Mouse (Mus musculus): Measurements from ENCODE around the gene Camk1d.

Camk1d gene

DNA sequence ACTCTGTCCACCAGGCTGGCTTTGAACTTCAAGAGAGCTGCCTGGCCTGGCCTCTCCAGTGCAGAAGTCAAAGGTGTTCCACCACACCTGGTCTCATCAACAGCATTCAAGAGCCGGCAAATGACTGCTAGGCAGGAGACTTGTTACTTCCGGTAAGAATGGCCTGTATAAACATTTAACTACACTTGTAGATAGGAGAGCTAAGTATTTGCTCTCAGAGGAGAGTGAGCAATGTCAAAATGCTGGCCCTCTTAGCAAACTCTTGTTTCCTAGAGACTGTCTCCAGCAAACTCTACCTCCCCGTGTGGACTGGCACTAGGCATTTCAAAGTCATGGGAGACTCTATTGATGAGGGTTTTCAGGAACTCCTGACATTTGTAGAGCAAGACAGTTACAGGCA is 56.3 kb downstream of the Camk1d start:
- DNase-seq: no peak

DNA sequence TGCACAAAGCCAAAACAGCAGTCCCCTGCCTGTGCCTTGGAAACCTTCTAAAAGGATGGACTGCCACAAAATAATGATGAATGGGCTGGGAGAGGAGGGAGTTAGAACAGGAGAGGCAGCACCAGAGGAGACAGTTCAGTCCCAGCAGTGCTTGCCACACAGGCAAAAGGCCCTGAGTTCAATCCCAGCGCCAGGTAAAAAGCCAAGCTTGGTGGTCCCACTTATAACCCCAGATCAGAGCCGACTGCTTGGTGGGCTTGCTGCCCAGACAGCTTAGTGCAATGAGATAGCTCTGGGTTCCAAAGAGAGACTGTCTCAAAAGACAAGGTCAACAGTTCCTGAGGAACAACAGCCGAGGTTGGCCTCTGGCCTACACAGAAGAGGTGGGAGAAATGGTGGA is 58.0 kb downstream of the Camk1d start:
- no peak for DNase-seq

DNA sequence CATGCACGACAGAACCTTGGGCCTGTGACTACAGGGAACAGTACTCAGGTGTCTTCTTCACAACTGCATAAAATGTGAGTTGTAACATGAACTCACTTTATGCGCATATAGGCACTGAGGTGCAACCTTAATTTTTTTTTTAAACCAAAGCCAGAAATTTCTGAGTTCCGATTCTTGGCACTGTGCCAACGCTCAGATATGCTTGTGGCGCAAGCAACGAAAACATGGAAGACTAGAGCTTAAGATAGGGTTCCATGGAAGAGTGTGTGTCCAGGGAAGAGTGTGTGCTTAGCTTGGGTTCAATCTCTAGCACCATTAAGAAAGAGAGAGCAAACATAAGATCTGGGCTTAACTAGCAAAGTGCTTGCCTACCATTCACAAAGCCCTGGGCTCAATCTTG is 62.2 kb downstream of the Camk1d start:
- no peak for DNase-seq

DNA sequence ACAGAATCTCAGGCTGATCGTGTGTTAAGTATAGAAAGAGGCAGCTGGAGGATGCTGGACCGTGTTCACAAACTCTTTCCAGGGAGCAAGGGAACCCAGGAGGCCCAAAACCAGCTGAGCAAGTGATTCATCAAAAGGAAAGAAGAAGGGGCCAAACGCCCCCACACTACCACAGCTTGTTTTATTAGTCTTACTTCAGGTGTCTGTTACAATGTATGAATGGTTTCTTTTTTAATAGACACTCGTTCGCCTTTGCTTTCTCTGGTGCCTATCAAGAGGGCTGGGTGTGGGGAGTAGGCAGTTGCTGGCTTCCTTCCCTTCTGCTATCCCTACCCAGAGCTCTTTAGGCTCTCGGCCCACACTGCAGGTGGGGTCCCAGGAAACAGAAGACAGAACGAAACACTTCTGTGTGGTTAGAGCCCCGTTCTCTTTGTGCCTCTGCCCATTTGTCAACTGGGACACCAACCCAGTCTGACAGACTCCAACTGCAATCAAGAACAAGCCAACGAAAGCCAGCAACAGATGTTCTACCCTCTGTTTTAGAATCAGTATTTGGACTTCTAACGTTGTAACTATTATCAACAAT is 62.9 kb downstream of the Camk1d start:
- peak; percentile 40 to 63 for DNase-seq

DNA sequence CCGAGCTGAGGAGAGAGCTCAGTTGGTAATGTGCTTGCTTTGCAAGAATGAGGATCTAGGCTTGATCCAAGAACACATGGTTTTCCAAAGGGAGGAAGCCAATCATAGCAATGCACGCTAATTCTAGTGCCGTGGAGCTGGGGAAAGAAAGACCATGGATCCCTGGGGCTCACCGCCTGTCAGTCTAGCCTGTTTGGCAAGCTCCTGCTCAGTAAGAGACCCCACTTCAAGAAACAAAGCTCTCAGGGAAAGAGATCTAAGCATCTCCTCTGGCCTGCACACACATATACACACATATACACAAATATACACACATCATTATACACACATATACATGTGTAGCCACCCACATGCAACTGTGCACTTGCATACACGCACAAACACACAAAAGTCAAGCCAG is 65.1 kb downstream of the Camk1d start:
- DNase-seq: no peak

DNA sequence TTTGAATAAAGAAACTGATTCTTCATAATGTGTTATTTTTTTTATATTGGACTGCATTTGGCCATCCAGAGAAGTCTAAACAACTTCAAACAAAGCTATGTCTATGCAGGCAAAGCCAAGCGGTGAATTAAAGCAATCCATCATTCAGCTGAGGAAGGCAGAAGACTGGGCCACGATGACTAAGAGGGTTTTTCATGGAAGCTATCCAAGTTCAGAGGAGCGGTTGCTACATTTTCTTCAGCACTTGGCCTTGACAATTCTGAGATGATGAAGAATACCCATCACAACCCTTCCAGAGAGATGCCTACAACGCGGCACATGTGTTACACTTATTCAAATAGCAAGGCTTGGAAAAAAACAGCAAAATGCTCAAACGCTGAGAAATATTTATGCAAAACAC is 65.6 kb downstream of the Camk1d start:
- no peak for DNase-seq

DNA sequence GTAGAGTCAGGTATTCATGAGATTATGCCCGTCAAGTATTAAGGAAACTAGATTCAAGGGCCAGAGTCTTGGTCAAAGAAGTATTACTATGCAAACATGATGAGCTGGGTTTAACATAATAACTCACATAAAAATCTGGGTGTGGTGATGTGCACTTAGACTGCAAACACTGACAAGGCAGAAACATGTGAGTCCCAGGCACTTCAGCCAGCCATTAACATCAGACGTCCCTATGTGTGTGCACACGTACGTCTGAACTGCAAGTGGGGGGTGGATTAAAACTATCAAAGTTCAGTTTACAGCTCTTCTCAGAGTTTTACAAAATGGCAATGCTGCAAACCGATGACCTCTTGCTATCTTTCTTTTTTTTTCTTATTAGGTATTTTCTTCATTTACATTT is 68.0 kb downstream of the Camk1d start:
- DNase-seq: no peak

DNA sequence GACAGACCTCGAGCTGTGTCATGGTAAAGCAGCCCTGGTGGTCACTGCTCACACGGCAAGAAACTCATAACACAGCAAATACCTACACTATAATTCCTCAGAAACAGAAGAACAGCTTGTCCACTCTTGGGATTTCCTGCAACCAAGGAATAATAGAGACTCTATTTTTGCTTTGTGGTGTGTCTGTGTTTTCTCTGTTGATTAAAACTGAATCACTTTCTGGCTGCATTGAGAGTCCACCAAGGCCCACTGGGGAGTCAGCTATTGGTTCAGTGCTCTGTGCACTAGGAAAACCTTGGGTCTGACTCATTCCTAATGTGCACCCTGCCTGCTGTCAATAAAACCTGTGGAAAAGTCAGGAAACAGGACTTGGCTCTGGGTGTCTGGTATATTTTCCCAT is 68.7 kb downstream of the Camk1d start:
- DNase-seq: no peak

DNA sequence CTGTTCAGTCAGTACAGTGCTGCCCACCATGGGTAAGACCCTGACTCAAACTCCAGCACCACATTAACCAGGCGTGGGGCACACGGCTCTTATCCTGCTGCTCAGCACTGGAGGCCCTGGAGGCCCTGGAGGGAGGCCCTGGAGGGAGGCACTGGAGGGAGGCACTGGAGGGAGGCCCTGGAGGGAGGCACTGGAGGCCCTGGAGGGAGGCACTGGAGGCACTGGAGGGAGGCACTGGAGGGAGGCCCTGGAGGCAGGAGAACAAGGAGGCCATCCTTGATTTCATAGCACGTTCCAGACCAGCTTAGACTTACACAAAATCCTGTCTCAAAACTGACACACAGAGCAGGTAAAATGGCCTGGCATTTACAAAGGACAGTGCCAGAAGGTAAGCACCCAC is 70.4 kb downstream of the Camk1d start:
- DNase-seq: no peak

DNA sequence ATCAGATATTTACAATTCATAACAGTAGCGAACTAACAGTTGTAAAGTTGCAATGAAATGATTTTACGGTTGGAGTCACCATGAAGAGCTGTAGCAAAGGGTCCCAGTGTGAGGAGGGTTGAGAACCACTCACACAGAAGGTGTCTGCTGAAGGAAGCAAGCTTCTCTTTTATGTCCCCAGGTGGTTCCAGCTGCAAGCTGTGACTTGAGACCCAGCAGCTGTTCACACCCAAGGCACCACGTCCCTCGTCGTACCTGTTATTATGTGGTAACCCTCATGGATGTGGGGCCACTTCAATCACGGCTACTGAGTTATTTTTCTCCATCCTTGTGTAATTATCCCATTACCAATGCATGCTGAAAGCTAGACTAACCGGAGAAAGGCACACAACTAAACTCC is 71.1 kb downstream of the Camk1d start:
- DNase-seq: peak; percentile 43 to 62

DNA sequence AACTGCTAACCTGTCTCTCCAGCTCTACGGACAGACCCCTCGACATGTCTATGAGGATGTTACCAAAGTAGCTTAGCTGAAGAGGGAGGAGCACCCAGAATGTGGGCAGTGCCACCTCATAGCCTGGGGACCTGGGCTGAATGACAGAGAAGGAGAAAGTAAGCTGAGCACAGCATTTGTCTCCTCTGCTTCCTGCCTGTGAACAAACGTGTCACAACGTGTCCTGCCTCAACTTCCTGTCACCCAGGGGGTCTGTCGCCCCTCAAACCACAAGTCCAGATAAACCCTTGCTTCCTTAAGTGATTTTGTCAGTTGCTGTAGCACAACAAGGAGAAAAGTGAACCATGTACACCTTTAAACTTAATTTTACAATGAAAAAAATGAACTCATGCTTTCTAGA is 71.7 kb downstream of the Camk1d start:
- peak; percentile 52 to 77 for DNase-seq

DNA sequence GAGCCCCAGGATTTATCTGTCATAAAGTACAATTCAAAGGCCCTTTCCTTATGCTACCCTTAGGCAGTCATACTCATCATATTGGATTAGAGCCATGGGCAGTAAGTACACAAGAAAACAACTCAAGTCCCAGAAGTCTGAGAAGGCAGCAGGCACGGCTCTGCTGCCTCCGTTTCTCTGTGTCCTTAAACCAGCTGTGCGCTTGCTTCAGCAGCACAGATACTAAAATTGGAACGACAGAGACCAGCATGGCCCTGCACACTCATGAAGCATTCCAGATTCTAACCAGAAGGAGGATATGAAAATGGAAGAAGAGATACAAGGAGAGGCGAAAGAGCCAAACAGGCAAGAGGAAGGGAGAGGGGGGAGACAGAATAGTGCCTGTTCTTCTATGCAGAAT is 72.6 kb downstream of the Camk1d start:
- no peak for DNase-seq

DNA sequence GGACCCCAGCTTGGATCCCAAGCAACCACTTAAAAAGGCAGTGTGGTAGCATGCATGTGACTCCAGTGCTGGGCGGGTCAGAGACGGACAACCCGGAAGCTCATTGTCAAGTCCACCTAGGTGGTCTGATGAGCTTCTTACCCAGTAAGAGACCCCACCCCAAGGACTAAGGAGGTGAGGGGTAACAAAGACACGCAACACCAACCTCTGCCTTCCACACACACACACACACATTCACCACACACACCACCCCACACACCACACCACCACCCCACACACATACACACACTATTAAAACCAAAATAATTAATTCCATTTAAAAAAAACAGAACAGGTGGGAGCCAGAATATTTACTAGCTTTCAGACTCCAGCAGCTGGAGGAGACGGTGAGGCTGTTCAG is 73.7 kb downstream of the Camk1d start:
- no peak for DNase-seq

DNA sequence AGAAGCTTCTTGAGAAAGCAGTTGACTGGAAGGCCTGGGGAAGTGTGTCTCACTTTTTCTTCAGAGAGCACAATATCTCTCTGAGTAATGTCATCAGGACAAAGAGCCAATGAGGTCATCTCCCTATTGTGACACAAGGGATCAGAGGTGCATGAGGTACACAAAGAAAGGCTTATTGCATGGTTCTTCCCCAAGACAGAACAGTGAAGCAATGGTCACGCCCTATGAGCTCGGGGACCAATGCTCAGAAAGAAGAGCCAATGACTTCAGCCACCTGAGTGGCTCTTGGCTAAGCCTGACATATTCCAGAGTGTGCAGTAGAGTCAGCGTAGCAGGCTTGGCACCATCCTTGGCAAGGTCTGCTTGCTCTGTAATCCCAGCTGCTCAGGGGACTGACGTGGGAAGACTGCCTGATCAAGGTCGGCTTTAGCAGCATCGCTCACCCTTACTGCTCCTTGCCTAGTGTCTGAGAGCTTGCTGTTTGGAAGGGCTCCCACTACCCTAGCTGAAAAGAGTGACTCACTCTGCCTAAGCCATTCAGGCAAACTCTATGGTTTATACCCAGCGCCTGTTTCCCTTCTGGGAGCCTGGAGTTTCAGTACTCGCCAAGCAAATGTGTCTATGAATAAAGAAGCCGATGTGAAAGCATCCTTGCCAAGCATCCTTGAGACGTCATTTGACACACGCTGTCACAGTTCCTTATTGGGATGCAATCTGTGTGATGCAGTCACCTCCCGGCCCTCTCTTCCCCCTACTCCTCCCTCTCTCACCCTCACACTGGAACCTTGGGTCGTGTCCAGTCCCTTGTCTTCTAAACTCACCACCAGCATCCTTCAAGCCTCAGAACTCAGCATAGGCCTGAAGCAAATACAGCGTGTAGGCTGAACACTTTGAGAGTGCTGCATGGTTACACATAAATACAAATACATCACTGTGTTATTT is 77.2 kb downstream of the Camk1d start:
- DNase-seq: no peak

DNA sequence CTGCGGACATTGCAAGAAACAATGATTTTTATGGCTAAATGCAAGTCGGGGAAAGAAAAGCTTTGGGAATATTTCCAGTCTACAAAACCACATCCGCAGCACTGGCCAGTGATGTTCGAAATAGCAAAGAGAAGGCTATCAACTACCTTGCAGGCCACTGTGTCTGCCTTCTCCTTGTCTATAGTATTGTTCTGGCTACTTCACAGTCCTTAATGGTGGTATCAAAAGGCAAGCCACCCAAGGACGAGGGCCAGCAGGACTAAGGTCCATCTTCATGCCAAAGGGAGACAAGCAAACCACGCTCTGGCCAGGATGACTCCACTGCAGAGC is 82.0 kb downstream of the Camk1d start:
- no peak for DNase-seq

DNA sequence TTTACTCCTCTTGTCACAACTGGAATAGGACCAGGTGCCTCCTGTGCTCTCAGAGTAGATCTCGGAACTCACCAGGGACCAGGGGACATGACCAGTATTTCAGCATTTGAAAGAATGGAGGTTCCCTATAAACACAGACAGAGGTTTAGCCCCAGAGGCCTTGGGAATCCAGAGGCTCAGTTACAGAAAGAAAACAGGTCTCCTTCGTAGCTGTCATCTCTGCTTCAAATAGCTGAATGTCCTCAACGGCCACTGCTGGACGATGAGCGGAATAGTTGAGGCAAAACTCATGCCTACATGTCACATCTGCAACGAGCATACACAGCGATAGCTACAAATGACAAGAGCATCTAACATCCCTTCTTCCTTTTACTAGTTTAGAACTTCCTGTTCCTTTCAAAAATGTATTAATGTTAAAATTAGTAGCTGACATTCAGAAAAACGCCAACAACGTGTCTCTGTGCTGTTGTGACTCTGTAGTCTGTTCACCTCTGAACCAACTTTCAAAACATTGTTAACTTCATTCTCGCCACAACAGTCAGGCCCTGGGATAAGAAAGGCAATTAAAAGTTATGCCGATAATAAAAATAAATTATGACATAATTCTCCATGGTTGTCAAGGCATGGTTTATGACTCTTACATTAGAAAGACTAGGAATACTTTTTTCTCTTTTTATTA is 82.5 kb downstream of the Camk1d start:
- DNase-seq: no peak

DNA sequence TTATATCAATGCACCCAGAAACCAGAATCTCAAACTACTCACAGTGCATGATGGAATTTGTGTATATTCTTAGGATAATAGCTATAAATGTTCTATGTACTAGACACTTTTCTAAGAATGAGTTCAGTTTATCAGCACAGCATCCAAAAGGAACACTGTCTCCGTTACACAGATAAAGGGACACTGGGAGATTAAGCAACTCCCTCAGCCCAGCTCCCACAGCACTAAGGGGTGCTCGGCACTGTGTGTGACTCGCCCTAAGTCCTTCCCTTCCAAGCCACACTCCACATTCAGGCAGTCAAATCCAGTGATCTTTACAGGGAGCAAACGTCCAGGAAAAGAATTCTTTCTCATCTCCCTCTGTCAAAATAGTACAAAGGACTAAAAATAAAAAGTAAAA is 83.6 kb downstream of the Camk1d start:
- DNase-seq: no peak

DNA sequence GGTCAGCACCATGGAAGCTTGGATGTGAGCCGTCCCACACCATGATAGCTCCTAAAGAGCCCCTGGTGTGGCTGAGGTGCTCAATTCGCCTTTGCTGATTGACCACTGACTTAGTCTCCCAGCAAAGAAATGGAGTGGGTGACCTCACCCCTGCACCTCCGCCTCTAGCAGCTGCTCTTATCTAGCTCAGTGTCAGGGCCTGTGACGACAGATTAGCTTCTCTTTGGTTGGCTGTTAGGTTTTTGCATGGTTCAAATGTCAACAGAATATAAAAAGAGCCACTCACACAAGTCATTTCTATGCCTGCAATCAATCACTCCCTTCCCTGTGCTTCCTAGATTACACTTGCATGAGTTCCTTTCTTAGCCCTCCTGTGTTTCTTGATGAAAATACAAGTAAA is 89.9 kb downstream of the Camk1d start:
- DNase-seq: no peak

DNA sequence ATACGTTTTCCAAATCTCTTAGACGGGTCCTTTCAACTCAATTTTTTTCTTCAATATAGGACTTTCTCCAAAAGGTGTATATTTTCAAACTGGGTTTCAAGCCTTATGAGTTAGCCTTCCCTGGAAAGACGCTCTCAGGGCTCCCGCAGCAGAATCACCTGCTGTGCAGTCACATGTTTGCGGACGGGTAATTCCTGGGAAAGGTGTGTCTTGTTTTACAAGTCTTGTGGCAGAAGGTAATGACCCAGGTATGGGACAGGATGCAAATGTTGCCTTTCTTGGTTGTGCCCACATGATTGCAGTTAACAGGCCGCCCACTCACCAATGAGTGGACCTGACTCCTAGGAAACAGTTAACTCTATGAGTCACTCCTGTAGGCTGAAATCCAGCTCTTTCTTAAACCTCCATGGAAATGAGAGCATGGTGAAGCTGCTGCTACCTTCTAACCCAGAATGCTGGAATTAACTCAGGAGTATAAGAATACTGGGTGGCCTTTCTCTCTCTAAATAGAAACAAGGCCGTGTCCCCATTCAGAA is 95.9 kb downstream of the Camk1d start:
- DNase-seq: no peak

DNA sequence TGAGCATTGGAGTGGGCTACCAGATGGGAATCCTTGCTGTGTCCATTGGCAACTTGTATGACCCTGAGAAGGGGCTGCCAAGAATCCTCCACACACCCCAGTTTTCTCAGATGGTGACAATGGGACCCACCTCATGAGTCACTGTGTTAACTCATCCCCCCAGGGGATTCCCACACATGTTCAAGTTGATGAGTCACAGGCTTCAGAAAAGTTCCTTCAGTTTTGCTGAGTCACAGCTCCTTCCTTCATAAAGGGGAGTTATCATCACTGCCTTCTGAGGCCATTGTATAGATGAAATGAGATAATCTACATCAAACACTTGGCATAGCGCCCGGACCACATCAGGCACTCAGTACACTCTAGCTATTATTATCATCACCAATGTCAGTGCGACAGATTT is 99.4 kb downstream of the Camk1d start:
- no peak for DNase-seq

DNA sequence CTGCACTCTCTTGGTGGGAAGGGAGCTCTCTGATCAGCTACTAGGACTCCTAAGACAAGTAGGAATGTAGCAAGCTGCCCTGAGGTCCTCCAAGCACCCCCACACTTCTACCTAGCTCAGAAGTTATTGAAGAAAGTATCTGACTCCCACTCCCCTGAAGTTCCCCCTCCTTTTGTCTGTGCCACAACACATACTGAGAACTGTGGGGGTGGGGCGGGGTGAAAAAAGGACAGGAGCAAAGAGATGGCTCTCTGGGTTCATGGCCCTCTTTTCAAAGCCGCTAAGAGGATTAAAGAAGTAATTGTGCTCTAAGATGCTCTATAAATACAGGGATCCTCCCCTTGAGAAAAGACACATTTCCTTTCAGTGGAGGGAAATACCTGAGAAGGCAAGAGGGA is 100.0 kb downstream of the Camk1d start:
- DNase-seq: no peak

DNA sequence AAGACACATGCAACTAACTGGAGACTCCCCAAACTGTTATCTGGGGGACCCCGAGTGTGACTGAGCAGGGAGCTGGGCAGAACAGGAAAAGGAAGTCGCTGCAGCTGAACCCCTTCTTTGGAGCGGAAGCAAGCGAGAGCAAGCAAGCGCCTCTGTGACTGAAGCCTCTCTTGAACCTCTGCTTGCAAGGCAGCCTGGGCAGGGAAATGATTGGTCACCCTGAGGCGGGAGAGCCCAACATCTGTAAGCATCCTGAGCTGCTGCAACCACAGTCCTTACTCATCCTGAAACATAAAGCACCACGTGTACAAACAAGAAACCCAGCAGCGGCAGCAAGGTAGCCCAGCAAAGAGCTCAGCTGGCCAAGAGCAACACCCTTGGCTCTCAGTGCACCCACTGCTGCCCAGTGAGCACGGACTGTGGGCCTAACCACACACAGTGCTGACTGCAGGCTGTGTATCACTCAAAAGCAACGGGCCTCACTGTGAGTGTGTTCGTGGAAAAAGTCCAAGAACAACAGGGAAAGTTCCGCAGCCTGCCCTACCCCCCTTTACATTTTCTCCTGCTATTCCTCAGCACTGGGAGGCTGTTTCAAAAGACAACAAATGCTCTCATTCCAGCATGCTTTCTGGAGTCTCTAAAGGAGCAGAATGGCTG is 100.5 kb downstream of the Camk1d start:
- peak; percentile 32 to 53 for DNase-seq

DNA sequence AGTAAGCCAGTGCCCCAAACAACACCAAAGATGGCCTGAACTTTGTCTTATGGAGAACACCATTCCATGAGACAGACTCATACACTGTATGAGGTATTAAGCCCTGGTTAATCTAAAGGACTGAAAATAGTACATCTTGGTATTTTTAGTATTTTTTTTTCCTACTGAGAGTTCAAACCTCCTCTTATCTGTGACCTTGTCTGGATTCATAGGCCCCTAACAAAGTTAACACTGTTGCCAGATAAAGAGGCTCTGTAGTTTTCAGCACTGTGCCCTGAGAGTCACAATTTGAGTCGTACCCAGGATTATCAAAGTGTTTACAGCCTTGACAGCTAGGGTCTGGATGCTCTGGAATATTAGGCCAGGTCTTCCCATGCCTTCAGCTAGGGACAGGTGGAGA is 102.7 kb downstream of the Camk1d start:
- no peak for DNase-seq
